14 mouse cellular contexts compared by ENCODE assay signal in genomic region chr7:19265147-19265546, GRCm38 (mm10). TPM values are rescaled to one million over a fixed set of nuclear protein-coding genes. Genes with fewer than 3 reads are reported as not detected.
DNase-seq lines count a peak whose midpoint lies in the region; ATAC-seq lines count a peak whose summit lies in the region.
"Had no signal": no experiment of that assay in that cellular context is flagged by ENCODE, and none has a peak within 500 bp of the region (broad histone marks: within the 10 kb centered on the region; RNA-seq: fewer than 3 reads in every experiment).

No protein-coding gene starts in this region.

- intact Hi-C loops in heart, postnatal 10 days (cut with DNase I) = no loop called here

- peaks cover 32% of the 10 kb centered on the region for H3K4me1 ChIP-seq in neural tube, embryonic 13.5 days (replicated peaks)
- peaks cover 36% of the 10 kb centered on the region for H3K4me1 ChIP-seq in neural tube, embryonic 15.5 days
- H3K4me1 ChIP-seq in stomach, embryonic 16.5 days (ENCODE audit: control insufficient read depth, insufficient read depth, low read length) = peaks cover 41% of the 10 kb centered on the region
- peaks cover 9% of the 10 kb centered on the region for H3K4me1 ChIP-seq in midbrain, embryonic 14.5 days (ENCODE audit: control insufficient read depth, insufficient read depth, low read length)
- peaks cover 6% of the 10 kb centered on the region for H3K4me1 ChIP-seq in forebrain, embryonic 11.5 days (replicated peaks; ENCODE audit: control insufficient read depth, insufficient read depth, low read length)

- peak; percentile 55 for DNase-seq in adrenal gland, postnatal 10 days
- no peak for DNase-seq in adrenal gland, postnatal 25 days
- peak; percentile 32 to 35 for DNase-seq in heart, postnatal 10 days
- DNase-seq in midbrain, embryonic 14.5 days = no peak
- DNase-seq in forebrain, embryonic 11.5 days (ENCODE audit: low spot score) = no peak
- DNase-seq: kidney, postnatal 10 days had no signal

- no peak overlapping the region for H3K4me3 ChIP-seq in neural tube, embryonic 13.5 days
- no peak overlapping the region for H3K4me3 ChIP-seq in neural tube, embryonic 15.5 days (replicated peaks)
- no peak overlapping the region for H3K4me3 ChIP-seq in stomach, embryonic 16.5 days (replicated peaks; ENCODE audit: low read length)
- H3K4me3 ChIP-seq in midbrain, embryonic 14.5 days (replicated peaks; ENCODE audit: low read depth, low read length) = no peak overlapping the region
- H3K4me3 ChIP-seq in forebrain, embryonic 11.5 days (ENCODE audit: low read depth, low read length) = no peak overlapping the region
- H3K4me3 ChIP-seq: embryonic facial prominence, embryonic 10.5 days; midbrain, embryonic 15.5 days had no signal

- H3K4me2 ChIP-seq in neural tube, embryonic 13.5 days = no peak overlapping the region
- H3K4me2 ChIP-seq in neural tube, embryonic 15.5 days = no peak overlapping the region
- peak overlapping the region; percentile 34; the same call in 1 of the 2 replicates for H3K4me2 ChIP-seq in stomach, embryonic 16.5 days (ENCODE audit: low read depth, low read length)
- no peak overlapping the region for H3K4me2 ChIP-seq in midbrain, embryonic 14.5 days (ENCODE audit: low read length)
- no peak overlapping the region for H3K4me2 ChIP-seq in forebrain, embryonic 11.5 days (ENCODE audit: low read depth, low read length, severe bottlenecking)
- H3K4me2 ChIP-seq: midbrain, embryonic 15.5 days had no signal

- H3K9me3 ChIP-seq in neural tube, embryonic 13.5 days = no peaks in the 10 kb centered on the region
- no peaks in the 10 kb centered on the region for H3K9me3 ChIP-seq in neural tube, embryonic 15.5 days (replicated peaks)
- no peaks in the 10 kb centered on the region for H3K9me3 ChIP-seq in stomach, embryonic 16.5 days (replicated peaks; ENCODE audit: control insufficient read depth, low read length)
- H3K9me3 ChIP-seq in midbrain, embryonic 14.5 days (ENCODE audit: control insufficient read depth, low read length) = no peaks in the 10 kb centered on the region
- no peaks in the 10 kb centered on the region for H3K9me3 ChIP-seq in forebrain, embryonic 11.5 days (ENCODE audit: control insufficient read depth, low read length)
- H3K9me3 ChIP-seq: embryonic facial prominence, embryonic 10.5 days; midbrain, embryonic 15.5 days had no signal

- no peak overlapping the region for H3K27ac ChIP-seq in neural tube, embryonic 13.5 days (replicated peaks)
- H3K27ac ChIP-seq in neural tube, embryonic 15.5 days (replicated peaks) = no peak overlapping the region
- H3K27ac ChIP-seq in stomach, embryonic 16.5 days (ENCODE audit: low read length) = no peak overlapping the region; the same call in 1 of the 2 replicates
- no peak overlapping the region for H3K27ac ChIP-seq in midbrain, embryonic 14.5 days (replicated peaks; ENCODE audit: low read depth, low read length)
- no peak overlapping the region for H3K27ac ChIP-seq in forebrain, embryonic 11.5 days (ENCODE audit: low read depth, low read length)
- H3K27ac ChIP-seq: embryonic facial prominence, embryonic 10.5 days; midbrain, embryonic 15.5 days had no signal

- WGBS in neural tube, embryonic 13.5 days = 80% methylated on average over 7 of the region's 7 CpGs
- WGBS in neural tube, embryonic 15.5 days = 80% methylated on average over 7 of the region's 7 CpGs
- WGBS in stomach, embryonic 16.5 days = 54% methylated on average over 7 of the region's 7 CpGs
- 85% methylated on average over 7 of the region's 7 CpGs for WGBS in midbrain, embryonic 14.5 days
- 85% methylated on average over 7 of the region's 7 CpGs for WGBS in forebrain, embryonic 11.5 days

- H3K9ac ChIP-seq in neural tube, embryonic 13.5 days = 0 out of 2 replicates have a peak overlapping the region, but pooled peaks have one; percentile 13
- no peak overlapping the region for H3K9ac ChIP-seq in neural tube, embryonic 15.5 days (replicated peaks)
- no peak overlapping the region; the same call in 1 of the 2 replicates for H3K9ac ChIP-seq in stomach, embryonic 16.5 days (ENCODE audit: low read length)
- H3K9ac ChIP-seq in midbrain, embryonic 14.5 days (replicated peaks; ENCODE audit: low read length) = no peak overlapping the region
- H3K9ac ChIP-seq in forebrain, embryonic 11.5 days (ENCODE audit: low read length) = no peak overlapping the region
- H3K9ac ChIP-seq: midbrain, embryonic 15.5 days had no signal

- peaks cover 55% of the 10 kb centered on the region for H3K36me3 ChIP-seq in neural tube, embryonic 13.5 days
- H3K36me3 ChIP-seq in neural tube, embryonic 15.5 days = peaks cover 47% of the 10 kb centered on the region
- H3K36me3 ChIP-seq in stomach, embryonic 16.5 days (ENCODE audit: control insufficient read depth, insufficient read depth, low read length) = peaks cover 16% of the 10 kb centered on the region
- H3K36me3 ChIP-seq in midbrain, embryonic 14.5 days (ENCODE audit: control insufficient read depth, insufficient read depth, low read length) = peaks cover 51% of the 10 kb centered on the region
- H3K36me3 ChIP-seq in forebrain, embryonic 11.5 days (ENCODE audit: control insufficient read depth, insufficient read depth, low read length) = no peaks in the 10 kb centered on the region; the same call in 1 of the 2 replicates

- H3K27me3 ChIP-seq in neural tube, embryonic 13.5 days = no peaks in the 10 kb centered on the region
- H3K27me3 ChIP-seq in neural tube, embryonic 15.5 days (replicated peaks) = no peaks in the 10 kb centered on the region
- no peaks in the 10 kb centered on the region for H3K27me3 ChIP-seq in stomach, embryonic 16.5 days (ENCODE audit: control insufficient read depth, insufficient read depth, low read length)
- no peaks in the 10 kb centered on the region for H3K27me3 ChIP-seq in midbrain, embryonic 14.5 days (ENCODE audit: control insufficient read depth, insufficient read depth, low read length)
- no peaks in the 10 kb centered on the region for H3K27me3 ChIP-seq in forebrain, embryonic 11.5 days (ENCODE audit: control insufficient read depth, insufficient read depth, low read length)
- H3K27me3 ChIP-seq: midbrain, embryonic 15.5 days had no signal

- ATAC-seq in neural tube, embryonic 13.5 days (ENCODE audit: low read depth) = no peak
- ATAC-seq in neural tube, embryonic 15.5 days (ENCODE audit: low FRiP score) = no peak
- ATAC-seq in stomach, embryonic 16.5 days (ENCODE audit: insufficient read depth, low FRiP score) = no peak
- ATAC-seq in midbrain, embryonic 14.5 days (ENCODE audit: low FRiP score, low TSS enrichment) = no peak
- no peak for ATAC-seq in forebrain, embryonic 11.5 days (replicated peaks; ENCODE audit: low FRiP score)
- ATAC-seq: midbrain, embryonic 15.5 days had no signal

RNA-seq across cellular contexts. Expression of gene Vasp, which starts 6.5 kb away (rescaled TPM):
- 10 to 100 TPM; 73.9 to 77.2 TPM for total RNA-seq in adrenal gland, postnatal 10 days (2021)
- total RNA-seq in adrenal gland, postnatal 25 days (2021) = 47.4 and 61.4 TPM in 2 replicates
- 41.2 and 46.3 TPM in 2 replicates for polyA plus RNA-seq in neural tube, embryonic 13.5 days (2015; fragmentation: Nextera tagmentation; extraction: Ambion mirVana)
- 40.9 and 55.5 TPM in 2 replicates for polyA plus RNA-seq in neural tube, embryonic 15.5 days (2015; fragmentation: Nextera tagmentation; extraction: Ambion mirVana)
- total RNA-seq in heart, postnatal 10 days (2021) = 10 to 100 TPM; 84.0 to 98.6 TPM
- polyA plus RNA-seq in stomach, embryonic 16.5 days (2015; fragmentation: Nextera tagmentation; extraction: Ambion mirVana) = 77.8 and 85.6 TPM in 2 replicates
- 28.9 and 29.1 TPM in 2 replicates for polyA plus RNA-seq in midbrain, embryonic 14.5 days (2014; fragmentation: Nextera tagmentation; extraction: Ambion mirVana)
- 52.8 and 53.0 TPM in 2 replicates for polyA plus RNA-seq in forebrain, embryonic 11.5 days (2014; fragmentation: Nextera tagmentation; extraction: Ambion mirVana)

RNA-seq across cellular contexts. Expression of gene Ppm1n, which starts 14.7 kb away (rescaled TPM):
- under 1 TPM in 1 of 2 experiments, not detected in 1; 0.30 TPM for total RNA-seq in adrenal gland, postnatal 10 days (2021)
- not detected in 2 replicates for total RNA-seq in adrenal gland, postnatal 25 days (2021)
- polyA plus RNA-seq in neural tube, embryonic 13.5 days (2015; fragmentation: Nextera tagmentation; extraction: Ambion mirVana) = 0.41 and 0.59 TPM in 2 replicates
- polyA plus RNA-seq in neural tube, embryonic 15.5 days (2015; fragmentation: Nextera tagmentation; extraction: Ambion mirVana) = 1.3 TPM in 2 replicates
- total RNA-seq in heart, postnatal 10 days (2021) = under 1 TPM in 1 of 2 experiments, not detected in 1; 0.67 TPM
- 0.17 TPM in 1 of 2 replicates, not detected in the other for polyA plus RNA-seq in stomach, embryonic 16.5 days (2015; fragmentation: Nextera tagmentation; extraction: Ambion mirVana)
- 0.62 and 1.2 TPM in 2 replicates for polyA plus RNA-seq in midbrain, embryonic 14.5 days (2014; fragmentation: Nextera tagmentation; extraction: Ambion mirVana)
- polyA plus RNA-seq in forebrain, embryonic 11.5 days (2014; fragmentation: Nextera tagmentation; extraction: Ambion mirVana) = 0.44 TPM in 1 of 2 replicates, not detected in the other
- polyA plus RNA-seq: embryonic facial prominence, embryonic 10.5 days; gonadal fat pad, adult 2 months; limb, embryonic 14.5 days had no signal

RNA-seq across cellular contexts. Expression of gene Rtn2, which starts 17.3 kb away (rescaled TPM):
- 10 to 100 TPM; 20.2 to 59.7 TPM for total RNA-seq in adrenal gland, postnatal 10 days (2021)
- 2.5 and 5.3 TPM in 2 replicates for total RNA-seq in adrenal gland, postnatal 25 days (2021)
- 103 and 117 TPM in 2 replicates for polyA plus RNA-seq in neural tube, embryonic 13.5 days (2015; fragmentation: Nextera tagmentation; extraction: Ambion mirVana)
- 105 and 121 TPM in 2 replicates for polyA plus RNA-seq in neural tube, embryonic 15.5 days (2015; fragmentation: Nextera tagmentation; extraction: Ambion mirVana)
- total RNA-seq in heart, postnatal 10 days (2021) = 10 to 100 TPM; 67.9 to 82.8 TPM
- polyA plus RNA-seq in stomach, embryonic 16.5 days (2015; fragmentation: Nextera tagmentation; extraction: Ambion mirVana) = 14.8 and 21.7 TPM in 2 replicates
- polyA plus RNA-seq in midbrain, embryonic 14.5 days (2014; fragmentation: Nextera tagmentation; extraction: Ambion mirVana) = 100.0 and 101 TPM in 2 replicates
- polyA plus RNA-seq in forebrain, embryonic 11.5 days (2014; fragmentation: Nextera tagmentation; extraction: Ambion mirVana) = 47.3 and 54.7 TPM in 2 replicates
- polyA plus RNA-seq: activated CD4-positive, CD25-positive, alpha-beta regulatory T cell, adult 4 months had no signal

RNA-seq across cellular contexts. Expression of gene Opa3, which starts 37.0 kb away (rescaled TPM):
- total RNA-seq in adrenal gland, postnatal 10 days (2021) = 10 to 100 TPM; 26.5 to 26.6 TPM
- 26.9 and 30.6 TPM in 2 replicates for total RNA-seq in adrenal gland, postnatal 25 days (2021)
- polyA plus RNA-seq in neural tube, embryonic 13.5 days (2015; fragmentation: Nextera tagmentation; extraction: Ambion mirVana) = 38.7 and 39.9 TPM in 2 replicates
- 37.8 and 37.9 TPM in 2 replicates for polyA plus RNA-seq in neural tube, embryonic 15.5 days (2015; fragmentation: Nextera tagmentation; extraction: Ambion mirVana)
- total RNA-seq in heart, postnatal 10 days (2021) = 10 to 100 TPM; 53.4 to 57.7 TPM
- polyA plus RNA-seq in stomach, embryonic 16.5 days (2015; fragmentation: Nextera tagmentation; extraction: Ambion mirVana) = 33.0 and 34.5 TPM in 2 replicates
- 33.2 and 35.0 TPM in 2 replicates for polyA plus RNA-seq in midbrain, embryonic 14.5 days (2014; fragmentation: Nextera tagmentation; extraction: Ambion mirVana)
- polyA plus RNA-seq in forebrain, embryonic 11.5 days (2014; fragmentation: Nextera tagmentation; extraction: Ambion mirVana) = 54.1 and 59.8 TPM in 2 replicates

RNA-seq across cellular contexts. Expression of gene Fosb, which starts 44.7 kb away (rescaled TPM):
- total RNA-seq in adrenal gland, postnatal 10 days (2021) = 10 to 100 TPM in 1 of 2 experiments, 1 to 10 TPM in 1; 1.2 to 12.9 TPM
- total RNA-seq in adrenal gland, postnatal 25 days (2021) = 1.0 and 1.3 TPM in 2 replicates
- 0.06 and 0.19 TPM in 2 replicates for polyA plus RNA-seq in neural tube, embryonic 13.5 days (2015; fragmentation: Nextera tagmentation; extraction: Ambion mirVana)
- 0.09 and 0.18 TPM in 2 replicates for polyA plus RNA-seq in neural tube, embryonic 15.5 days (2015; fragmentation: Nextera tagmentation; extraction: Ambion mirVana)
- under 1 TPM; 0.48 to 0.60 TPM for total RNA-seq in heart, postnatal 10 days (2021)
- 0.25 and 0.27 TPM in 2 replicates for polyA plus RNA-seq in stomach, embryonic 16.5 days (2015; fragmentation: Nextera tagmentation; extraction: Ambion mirVana)
- not detected in 2 replicates for polyA plus RNA-seq in midbrain, embryonic 14.5 days (2014; fragmentation: Nextera tagmentation; extraction: Ambion mirVana)
- polyA plus RNA-seq in forebrain, embryonic 11.5 days (2014; fragmentation: Nextera tagmentation; extraction: Ambion mirVana) = not detected in 2 replicates
- polyA plus RNA-seq: embryonic facial prominence, embryonic 10.5 days; midbrain, embryonic 15.5 days had no signal

Comparison
In these comparisons a context has a peak if more than half of its experiments do, and no peak if none do; other contexts are left out.
1. DNase-seq: peak in adrenal gland, postnatal 10 days (single experiment) and heart, postnatal 10 days (2 of 2); none in adrenal gland, postnatal 25 days (single experiment), midbrain, embryonic 14.5 days (single experiment) and forebrain, embryonic 11.5 days (single experiment).